Comparison of ENCODE assay signal across 8 mouse cellular contexts in genomic region chr16:38132210-38132609, GRCm38 (mm10). TPM values are rescaled to one million over a fixed set of nuclear protein-coding genes. Genes with fewer than 3 reads are reported as not detected.
DNase-seq lines count a peak whose midpoint lies in the region; ATAC-seq and TF ChIP-seq lines count a peak whose summit lies in the region.

No protein-coding gene starts in this region.

- peaks cover 30% of the 10 kb centered on the region; the same call in 1 of the 2 replicates for H3K4me1 ChIP-seq in hindbrain, embryonic 14.5 days (replicated peaks; ENCODE audit: control insufficient read depth, insufficient read depth, low read length)
- H3K4me1 ChIP-seq in hindbrain, embryonic 10.5 days (replicated peaks) = peaks cover 42% of the 10 kb centered on the region
- H3K4me1 ChIP-seq in midbrain, embryonic 12.5 days = peaks cover 49% of the 10 kb centered on the region
- peaks cover 40% of the 10 kb centered on the region for H3K4me1 ChIP-seq in midbrain, embryonic 16.5 days (ENCODE audit: control insufficient read depth, insufficient read depth, low read length)
- peaks cover 16% of the 10 kb centered on the region; the same call in 1 of the 2 replicates for H3K4me1 ChIP-seq in small intestine, adult 2 months (ENCODE audit: control insufficient read depth, insufficient read depth, insufficient read length, low read length)

- H3K4me2 ChIP-seq in hindbrain, embryonic 14.5 days (replicated peaks) = peak overlapping the region; percentile 9; the same call in 1 of the 2 replicates
- H3K4me2 ChIP-seq in midbrain, embryonic 12.5 days (replicated peaks) = no peak overlapping the region
- H3K4me2 ChIP-seq in midbrain, embryonic 16.5 days (ENCODE audit: low read length) = no peak overlapping the region

- no peak overlapping the region for H3K9ac ChIP-seq in hindbrain, embryonic 14.5 days
- H3K9ac ChIP-seq in midbrain, embryonic 12.5 days (replicated peaks) = no peak overlapping the region
- H3K9ac ChIP-seq in midbrain, embryonic 16.5 days (ENCODE audit: low read depth, low read length) = no peak overlapping the region

- no peak for ATAC-seq in hindbrain, embryonic 14.5 days (ENCODE audit: low FRiP score)
- no peak for ATAC-seq in midbrain, embryonic 12.5 days (ENCODE audit: low FRiP score, low read depth)
- ATAC-seq in midbrain, embryonic 16.5 days = no peak

- no peak for TF ChIP-seq POLR2A in small intestine, adult 2 months (IDR thresholded peaks at IDR 0.05; ENCODE audit: low read depth, low read length)

- no peak overlapping the region for H3K4me3 ChIP-seq in hindbrain, embryonic 14.5 days (replicated peaks; ENCODE audit: low read length)
- no peak overlapping the region for H3K4me3 ChIP-seq in hindbrain, embryonic 10.5 days
- no peak overlapping the region for H3K4me3 ChIP-seq in midbrain, embryonic 12.5 days
- H3K4me3 ChIP-seq in midbrain, embryonic 16.5 days (ENCODE audit: low read depth, low read length) = no peak overlapping the region
- H3K4me3 ChIP-seq in small intestine, adult 2 months (ENCODE audit: low read depth, low read length) = peak overlapping the region; percentile 24

- H3K9me3 ChIP-seq in hindbrain, embryonic 14.5 days (ENCODE audit: control insufficient read depth, low read length) = no peaks in the 10 kb centered on the region
- no peaks in the 10 kb centered on the region for H3K9me3 ChIP-seq in hindbrain, embryonic 10.5 days
- H3K9me3 ChIP-seq in midbrain, embryonic 12.5 days = no peaks in the 10 kb centered on the region
- H3K9me3 ChIP-seq in midbrain, embryonic 16.5 days (replicated peaks; ENCODE audit: control insufficient read depth, low read length, poor library complexity, severe bottlenecking) = no peaks in the 10 kb centered on the region

- 48% methylated on average over 7 of the region's 7 CpGs for WGBS in hindbrain, embryonic 14.5 days
- 60% methylated on average over 7 of the region's 7 CpGs for WGBS in hindbrain, embryonic 10.5 days
- WGBS in midbrain, embryonic 12.5 days = 49% methylated on average over 7 of the region's 7 CpGs
- 48% methylated on average over 7 of the region's 7 CpGs for WGBS in midbrain, embryonic 16.5 days
- 70% methylated on average over 7 of the region's 7 CpGs for WGBS in small intestine, adult 2 months

- DNase-seq in embryo, embryonic 10 days (ENCODE audit: low spot score) = peak; percentile 9
- DNase-seq in embryo, embryonic 10.5 days (ENCODE audit: low spot score) = no peak
- no peak for DNase-seq in hindbrain, embryonic 14.5 days (ENCODE audit: low spot score)
- no peak for DNase-seq in hindbrain, embryonic 10.5 days (ENCODE audit: low spot score)
- no peak for DNase-seq in urinary bladder, adult 18-20 months (ENCODE audit: low spot score in 2 of 2)

- H3K27ac ChIP-seq in hindbrain, embryonic 14.5 days = no peak overlapping the region
- no peak overlapping the region for H3K27ac ChIP-seq in hindbrain, embryonic 10.5 days
- 0 out of 2 replicates have a peak overlapping the region, but pooled peaks have one; percentile 30 for H3K27ac ChIP-seq in midbrain, embryonic 12.5 days (replicated peaks)
- H3K27ac ChIP-seq in midbrain, embryonic 16.5 days (ENCODE audit: low read length) = no peak overlapping the region
- H3K27ac ChIP-seq in small intestine, adult 2 months (ENCODE audit: insufficient read depth, low read depth, low read length) = peak overlapping the region; percentile 81; the same call in 1 of the 2 replicates

- H3K27me3 ChIP-seq in hindbrain, embryonic 14.5 days (ENCODE audit: control insufficient read depth, insufficient read depth, low read length) = no peaks in the 10 kb centered on the region
- no peaks in the 10 kb centered on the region for H3K27me3 ChIP-seq in hindbrain, embryonic 10.5 days (ENCODE audit: insufficient read depth, poor library complexity, severe bottlenecking)
- no peaks in the 10 kb centered on the region for H3K27me3 ChIP-seq in midbrain, embryonic 12.5 days
- H3K27me3 ChIP-seq in midbrain, embryonic 16.5 days (ENCODE audit: control insufficient read depth, insufficient read depth, low read depth, low read length) = no peaks in the 10 kb centered on the region
- no peaks in the 10 kb centered on the region for H3K27me3 ChIP-seq in small intestine, adult 2 months (ENCODE audit: control insufficient read depth, insufficient read depth, low read length)

- H3K36me3 ChIP-seq in hindbrain, embryonic 14.5 days (replicated peaks; ENCODE audit: control insufficient read depth, insufficient read depth) = no peaks in the 10 kb centered on the region
- peaks cover 5% of the 10 kb centered on the region; the same call in 1 of the 2 replicates for H3K36me3 ChIP-seq in hindbrain, embryonic 10.5 days
- H3K36me3 ChIP-seq in midbrain, embryonic 12.5 days = no peaks in the 10 kb centered on the region
- H3K36me3 ChIP-seq in midbrain, embryonic 16.5 days (ENCODE audit: control insufficient read depth, insufficient read depth, low read length) = no peaks in the 10 kb centered on the region
- H3K36me3 ChIP-seq in small intestine, adult 2 months (ENCODE audit: control insufficient read depth, insufficient read depth, low read length) = no peaks in the 10 kb centered on the region

- no peak for TF ChIP-seq CTCF in small intestine, adult 2 months (IDR thresholded peaks at IDR 0.05; ENCODE audit: extremely low read depth, insufficient read length, insufficient replicate concordance, low read depth, low read length)

RNA-seq across cellular contexts. Expression of gene Gsk3b, which starts 43.4 kb away (rescaled TPM):
- 164 and 171 TPM in 2 replicates for polyA plus RNA-seq in hindbrain, embryonic 14.5 days (2014; fragmentation: Nextera tagmentation; extraction: Ambion mirVana)
- 73.9 and 84.1 TPM in 2 replicates for polyA plus RNA-seq in hindbrain, embryonic 10.5 days (2016; fragmentation: Nextera tagmentation; extraction: Ambion mirVana)
- 145 and 156 TPM in 2 replicates for polyA plus RNA-seq in midbrain, embryonic 12.5 days (2016; fragmentation: Nextera tagmentation; extraction: Ambion mirVana)
- 138 and 153 TPM in 2 replicates for polyA plus RNA-seq in midbrain, embryonic 16.5 days (2015; fragmentation: Nextera tagmentation; extraction: Ambion mirVana)
- polyA plus RNA-seq in small intestine, adult 2 months (2012; rRNA removed) = 7.0 and 18.7 TPM in 2 replicates

Comparison
In these comparisons a context has a peak if more than half of its experiments do, and no peak if none do; other contexts are left out.
1. H3K27ac ChIP-seq: peak in midbrain, embryonic 12.5 days (single experiment) and small intestine, adult 2 months (single experiment); none in hindbrain, embryonic 14.5 days (single experiment), hindbrain, embryonic 10.5 days (single experiment) and midbrain, embryonic 16.5 days (single experiment).